Mouse (Mus musculus): ENCODE data around the gene Plpp6. TPM values are rescaled to one million over a fixed set of nuclear protein-coding genes. Genes with fewer than 3 reads are reported as not detected.

The Plpp6 gene
- total and polyA plus RNA-seq, 3 experiments, result 4.9 to 7.4 (median 6.6) TPM

DNA sequence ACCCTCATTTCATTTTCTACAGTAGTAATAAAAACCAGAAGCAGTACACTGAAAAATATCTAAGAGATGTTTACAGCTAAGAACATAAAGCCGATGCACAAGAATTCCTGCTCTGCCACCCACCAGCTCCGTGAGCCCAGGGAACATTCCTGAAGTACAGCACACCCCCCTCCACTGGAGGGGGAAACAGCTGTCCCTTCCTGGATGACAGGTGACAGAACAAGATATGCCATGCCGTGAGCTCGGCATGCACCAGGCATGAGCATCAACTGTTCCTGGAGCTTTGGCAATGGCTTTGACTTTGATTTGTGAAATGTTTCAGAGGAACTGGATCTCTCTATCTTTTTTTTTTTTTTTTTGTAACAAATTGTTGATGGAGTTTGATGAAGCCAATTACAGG is 17.0 kb upstream of the Plpp6 start:
- Histone ChIP-seq H3K4me1 (ENCODE audit: control insufficient read depth, insufficient read depth, low read length) (no peaks in the 10 kb centered on the region; the same call in 1 of the 2 replicates), H3K9ac (ENCODE audit: low read depth, low read length) (no peak overlapping the region), H3K4me3 (no peak overlapping the region), H3K27ac (no peak overlapping the region), H3K79me2 (replicated peaks; ENCODE audit: control insufficient read depth, insufficient read depth, low read length) (no peaks in the 10 kb centered on the region), H3K27me3 (ENCODE audit: control insufficient read depth, insufficient read depth, low read length) (no peaks in the 10 kb centered on the region), H3K36me3 (ENCODE audit: control insufficient read depth, insufficient read depth, low read length) (peaks cover 5% of the 10 kb centered on the region; the same call in 1 of the 2 replicates)
- TF ChIP-seq POLR2A (IDR thresholded peaks at IDR 0.05; ENCODE audit: insufficient read depth, low read depth, low read length), result no peak
- TF ChIP-seq CTCF (IDR thresholded peaks at IDR 0.05), result no peak
- peak; percentile 62; the same call in 1 of the 2 replicates for TF ChIP-seq EP300 (IDR thresholded peaks at IDR 0.05; ENCODE audit: insufficient read depth, low read depth, low read length)
- intact Hi-C loops (cut with DNase I), result no loop called here
- WGBS, result 8% methylated on average over 4 of the region's 4 CpGs
- DNase-seq, result no peak

- Histone ChIP-seq H3K27me3 (ENCODE audit: control insufficient read depth, insufficient read depth, low read length) (no peaks in the 10 kb centered on the region), H3K79me2 (replicated peaks; ENCODE audit: control insufficient read depth, insufficient read depth, low read length) (no peaks in the 10 kb centered on the region), H3K27ac (no peak overlapping the region), H3K4me3 (no peak overlapping the region), H3K36me3 (ENCODE audit: control insufficient read depth, insufficient read depth, low read length) (peaks cover 5% of the 10 kb centered on the region; the same call in 1 of the 2 replicates), H3K4me1 (ENCODE audit: control insufficient read depth, insufficient read depth, low read length) (no peaks in the 10 kb centered on the region; the same call in 1 of the 2 replicates), H3K9ac (ENCODE audit: low read depth, low read length) (no peak overlapping the region)
- 7% methylated on average over 2 of the region's 2 CpGs for WGBS
- intact Hi-C loops (cut with DNase I), result no loop called here
- TF ChIP-seq POLR2A (IDR thresholded peaks at IDR 0.05; ENCODE audit: insufficient read depth, low read depth, low read length) (no peak), CTCF (IDR thresholded peaks at IDR 0.05) (no peak), EP300 (IDR thresholded peaks at IDR 0.05; ENCODE audit: insufficient read depth, low read depth, low read length) (no peak)
- no peak for DNase-seq
These were observed 16.4 kb upstream of the Plpp6 start for GRCm38 (mm10) chr19:28947311-28947710.

GRCm38 (mm10) chr19:28951251-28951650 is 12.5 kb upstream of the Plpp6 start:
- no peak overlapping the region for H3K27ac ChIP-seq
- H3K79me2 ChIP-seq (replicated peaks; ENCODE audit: control insufficient read depth, insufficient read depth, low read length), result no peaks in the 10 kb centered on the region
- no peaks in the 10 kb centered on the region for H3K27me3 ChIP-seq (ENCODE audit: control insufficient read depth, insufficient read depth, low read length)
- no peak overlapping the region for H3K9ac ChIP-seq (ENCODE audit: low read depth, low read length)
- no peak for DNase-seq
- TF ChIP-seq CTCF (IDR thresholded peaks at IDR 0.05), result no peak
- TF ChIP-seq EP300 (IDR thresholded peaks at IDR 0.05; ENCODE audit: insufficient read depth, low read depth, low read length), result no peak
- TF ChIP-seq POLR2A (IDR thresholded peaks at IDR 0.05; ENCODE audit: insufficient read depth, low read depth, low read length), result no peak
- H3K4me1 ChIP-seq (ENCODE audit: control insufficient read depth, insufficient read depth, low read length), result no peaks in the 10 kb centered on the region; the same call in 1 of the 2 replicates
- intact Hi-C loops (cut with DNase I), result no loop called here
- H3K4me3 ChIP-seq, result no peak overlapping the region
- peaks cover 5% of the 10 kb centered on the region; the same call in 1 of the 2 replicates for H3K36me3 ChIP-seq (ENCODE audit: control insufficient read depth, insufficient read depth, low read length)
- 83% methylated on average over 5 of the region's 5 CpGs for WGBS

DNA sequence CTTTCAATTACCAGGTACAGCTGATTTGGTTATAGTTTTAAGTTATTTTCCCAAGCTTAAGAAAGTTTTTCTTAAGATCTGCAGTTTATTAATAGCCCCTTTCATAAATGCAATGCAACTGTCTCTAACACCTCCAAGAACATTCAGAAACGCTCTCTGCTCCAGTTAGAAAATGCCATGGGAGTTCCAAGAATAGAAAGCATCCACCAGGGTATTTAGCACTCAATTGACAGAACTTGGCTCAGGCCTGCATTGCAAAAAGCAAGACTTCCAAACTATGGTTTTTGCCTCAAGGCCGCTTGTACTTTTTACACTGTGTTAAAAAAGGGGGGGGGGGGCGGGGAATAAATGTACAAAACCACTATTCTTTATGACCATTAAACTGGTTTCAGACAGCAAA is 640 bp upstream of the Plpp6 start:
- DNase-seq, result no peak
- Histone ChIP-seq H3K27ac (peak overlapping the region; percentile 91), H3K4me1 (ENCODE audit: control insufficient read depth, insufficient read depth, low read length) (peaks cover 9% of the 10 kb centered on the region), H3K9ac (ENCODE audit: low read depth, low read length) (no peak overlapping the region), H3K36me3 (ENCODE audit: control insufficient read depth, insufficient read depth, low read length) (peaks cover 9% of the 10 kb centered on the region), H3K27me3 (ENCODE audit: control insufficient read depth, insufficient read depth, low read length) (no peaks in the 10 kb centered on the region), H3K4me3 (peak overlapping the region; percentile 83), H3K79me2 (replicated peaks; ENCODE audit: control insufficient read depth, insufficient read depth, low read length) (0 out of 2 replicates have a peak, but pooled peaks cover 2% of the 10 kb centered on the region)
- intact Hi-C loops (cut with DNase I), result loop anchor here (5.0 kb wide), 1 partner anchor 186 kb away; no protein-coding TSS in a partner anchor
- 18% methylated on average over 3 of the region's 3 CpGs for WGBS
- TF ChIP-seq POLR2A (IDR thresholded peaks at IDR 0.05; ENCODE audit: insufficient read depth, low read depth, low read length) (no peak), CTCF (IDR thresholded peaks at IDR 0.05) (no peak), EP300 (IDR thresholded peaks at IDR 0.05; ENCODE audit: insufficient read depth, low read depth, low read length) (no peak)

DNA sequence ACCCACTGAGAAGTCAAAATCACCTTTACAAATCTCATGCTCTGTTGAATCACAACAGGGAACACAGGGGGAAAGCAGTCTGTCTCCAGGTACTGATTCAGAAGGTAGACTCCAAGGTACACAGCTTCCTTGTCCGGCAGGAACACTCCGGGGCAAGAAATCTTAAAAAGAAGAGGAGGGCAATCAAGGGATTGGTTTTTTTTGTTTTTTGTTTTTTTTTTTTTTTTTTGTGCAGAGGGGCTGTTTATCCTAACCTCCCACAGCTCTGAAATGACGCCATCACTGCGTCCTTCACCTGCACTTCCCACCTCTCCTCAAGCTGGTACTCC is 276 bp upstream of the Plpp6 start:
- no peak for DNase-seq
- Histone ChIP-seq H3K9ac (ENCODE audit: low read depth, low read length) (peak overlapping the region; percentile 86), H3K27me3 (ENCODE audit: control insufficient read depth, insufficient read depth, low read length) (no peaks in the 10 kb centered on the region), H3K27ac (peak overlapping the region; percentile 91), H3K79me2 (replicated peaks; ENCODE audit: control insufficient read depth, insufficient read depth, low read length) (0 out of 2 replicates have a peak, but pooled peaks cover 2% of the 10 kb centered on the region), H3K4me1 (ENCODE audit: control insufficient read depth, insufficient read depth, low read length) (peaks cover 9% of the 10 kb centered on the region), H3K4me3 (peak overlapping the region; percentile 83), H3K36me3 (ENCODE audit: control insufficient read depth, insufficient read depth, low read length) (peaks cover 9% of the 10 kb centered on the region)
- no peak for TF ChIP-seq CTCF (IDR thresholded peaks at IDR 0.05)
- no peak for TF ChIP-seq EP300 (IDR thresholded peaks at IDR 0.05; ENCODE audit: insufficient read depth, low read depth, low read length)
- TF ChIP-seq POLR2A (IDR thresholded peaks at IDR 0.05; ENCODE audit: insufficient read depth, low read depth, low read length), result no peak
- WGBS, result 0% methylated on average over 4 of the region's 4 CpGs
- intact Hi-C loops (cut with DNase I), result loop anchor here (5.0 kb wide), 1 partner anchor 186 kb away; no protein-coding TSS in a partner anchor

DNA sequence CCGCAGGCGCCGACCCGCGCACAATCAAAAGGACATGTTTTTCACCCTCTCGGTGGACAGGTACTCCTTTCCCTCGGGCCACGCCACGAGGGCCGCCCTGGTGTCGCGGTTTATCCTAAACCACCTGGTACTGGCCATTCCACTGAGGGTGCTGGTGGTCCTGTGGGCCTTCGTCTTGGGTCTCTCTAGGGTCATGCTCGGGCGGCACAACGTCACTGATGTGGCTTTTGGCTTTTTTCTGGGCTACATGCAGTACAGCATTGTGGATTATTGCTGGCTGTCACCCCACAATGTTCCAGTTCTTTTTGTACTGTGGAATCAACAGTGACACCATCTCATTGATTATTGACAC is 775 bp downstream of the Plpp6 start:
- Histone ChIP-seq H3K79me2 (replicated peaks; ENCODE audit: control insufficient read depth, insufficient read depth, low read length) (0 out of 2 replicates have a peak, but pooled peaks cover 2% of the 10 kb centered on the region), H3K36me3 (ENCODE audit: control insufficient read depth, insufficient read depth, low read length) (peaks cover 9% of the 10 kb centered on the region), H3K9ac (ENCODE audit: low read depth, low read length) (peak overlapping the region; percentile 86), H3K4me3 (peak overlapping the region; percentile 83), H3K27ac (peak overlapping the region; percentile 91), H3K4me1 (ENCODE audit: control insufficient read depth, insufficient read depth, low read length) (peaks cover 13% of the 10 kb centered on the region), H3K27me3 (ENCODE audit: control insufficient read depth, insufficient read depth, low read length) (no peaks in the 10 kb centered on the region)
- TF ChIP-seq POLR2A (IDR thresholded peaks at IDR 0.05; ENCODE audit: insufficient read depth, low read depth, low read length) (no peak), EP300 (IDR thresholded peaks at IDR 0.05; ENCODE audit: insufficient read depth, low read depth, low read length) (no peak), CTCF (IDR thresholded peaks at IDR 0.05) (no peak)
- DNase-seq, result no peak
- 13% methylated on average over 16 of the region's 16 CpGs for WGBS
- intact Hi-C loops (cut with DNase I), result loop anchor here (2.0 to 5.0 kb wide), 2 partner anchors 24 to 187 kb away; no protein-coding TSS in a partner anchor

Measured in heart, adult 2 months (tissue).